Mouse (Mus musculus) bone marrow, adult 2 months (tissue): ENCODE measurements around the gene Frem2. TPM values are rescaled to one million over a fixed set of nuclear protein-coding genes. Genes with fewer than 3 reads are reported as not detected.

Source experiments
- H3K27ac ChIP-seq: fragments of 200-500 bp; 2 replicates; pipeline ENCODE4 v1.5.1; 2012; ENCODE audit warnings: low read depth, mild to moderate bottlenecking, control low read depth, inconsistent platforms, low read length; ENCODE audit not compliant: control insufficient read depth, poor library complexity, insufficient read depth
- H3K4me1 ChIP-seq: fragments of 200-500 bp; 2 replicates; pipeline ENCODE4 v1.6.1; 2011; ENCODE audit warnings: low read length; ENCODE audit not compliant: control insufficient read depth, insufficient read depth
- H3K4me3 ChIP-seq: fragments of 200-500 bp; replicated peaks from 2 replicates; pipeline ENCODE3; 2011; ENCODE audit warnings: mild to moderate bottlenecking, low read depth, low read length, control low read depth; ENCODE audit not compliant: control insufficient read depth
- CTCF ChIP-seq: fragments of 200-500 bp; IDR thresholded peaks from 2 replicates; pipeline ENCODE4 v1.5.1; 2011; ENCODE audit warnings: low read length, control low read depth; ENCODE audit not compliant: control insufficient read depth, insufficient read depth
- POLR2A ChIP-seq: fragments of 200-500 bp; IDR thresholded peaks from 2 replicates; pipeline ENCODE4 v1.6.1; 2011; ENCODE audit warnings: low read depth, mild to moderate bottlenecking, control low read depth, low read length, borderline replicate concordance; ENCODE audit not compliant: control insufficient read depth
- WGBS: fragments of 180-500 bp; shearing (Covaris S2); methylation state at CpG from one replicate; pipeline ENCODE4 v1.1.7; 2018; 5-methylcytosine and 5-hydroxymethylcytosine counted together
- polyA plus RNA-seq: library from polyadenylated mRNA; stranded (reverse); fragments of >200 nt; gene quantifications from 2 replicates; pipeline ENCODE4 v1.2.4, GENCODE M21; 2011; ENCODE audit warnings: low replicate concordance; ENCODE audit not compliant: missing spikeins, insufficient read depth, insufficient read length

The Frem2 gene
- polyA plus RNA-seq, 1 experiment, result 0.22 TPM

DNA sequence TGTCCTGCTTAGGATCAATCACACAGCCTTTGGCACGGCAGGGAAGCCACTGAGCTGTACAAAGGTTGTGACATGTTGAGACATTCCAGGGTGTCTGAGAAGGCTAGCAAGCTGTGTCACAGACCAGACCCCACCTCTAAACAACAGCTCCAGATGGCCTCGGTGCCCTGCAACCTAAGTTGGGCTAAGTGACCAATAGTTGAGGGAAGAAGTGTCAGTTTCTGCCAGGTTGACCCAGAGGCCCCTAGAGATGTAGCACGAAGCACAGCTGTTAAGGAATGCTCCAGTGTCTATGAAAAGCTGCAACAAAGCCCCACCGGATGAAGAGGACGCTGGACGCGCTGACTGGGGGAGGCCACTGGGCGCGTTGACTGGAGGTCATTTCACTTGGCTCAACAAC, 83.0 kb downstream of the Frem2 start:
- H3K4me3 ChIP-seq, result no peak overlapping the region
- WGBS, result 80% methylated on average over 9 of the region's 9 CpGs

DNA sequence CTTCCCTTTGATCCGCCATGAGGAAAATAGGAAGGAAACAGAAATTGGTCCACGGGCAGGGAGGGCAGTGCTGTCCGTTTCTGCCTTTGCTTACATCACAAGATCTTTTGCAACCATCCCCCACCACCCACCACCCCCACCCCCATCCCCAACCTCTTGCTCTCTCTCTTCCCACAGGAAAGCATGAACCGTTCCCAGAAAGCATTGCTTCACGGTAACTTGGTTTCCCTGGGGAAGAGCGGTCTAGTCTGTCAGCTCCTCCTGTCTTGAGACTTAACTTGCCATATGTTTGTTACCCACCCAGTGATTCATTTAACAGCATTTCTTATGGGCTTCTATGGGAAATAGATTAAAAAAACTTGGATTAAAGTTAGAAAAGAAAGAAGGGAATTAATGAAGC, 85.5 kb downstream of the Frem2 start:
- TF ChIP-seq CTCF, result no peak
- TF ChIP-seq POLR2A, result no peak
- WGBS, result 52% methylated on average over 6 of the region's 6 CpGs
- H3K4me1 ChIP-seq, result no peaks in the 10 kb centered on the region
- H3K27ac ChIP-seq, result no peak overlapping the region
- no peak overlapping the region for H3K4me3 ChIP-seq

More for the DNA sequence above, 83.0 kb downstream of the Frem2 start:
- no peaks in the 10 kb centered on the region for H3K4me1 ChIP-seq
- H3K27ac ChIP-seq, result no peak overlapping the region
- TF ChIP-seq CTCF (no peak), POLR2A (no peak)

DNA sequence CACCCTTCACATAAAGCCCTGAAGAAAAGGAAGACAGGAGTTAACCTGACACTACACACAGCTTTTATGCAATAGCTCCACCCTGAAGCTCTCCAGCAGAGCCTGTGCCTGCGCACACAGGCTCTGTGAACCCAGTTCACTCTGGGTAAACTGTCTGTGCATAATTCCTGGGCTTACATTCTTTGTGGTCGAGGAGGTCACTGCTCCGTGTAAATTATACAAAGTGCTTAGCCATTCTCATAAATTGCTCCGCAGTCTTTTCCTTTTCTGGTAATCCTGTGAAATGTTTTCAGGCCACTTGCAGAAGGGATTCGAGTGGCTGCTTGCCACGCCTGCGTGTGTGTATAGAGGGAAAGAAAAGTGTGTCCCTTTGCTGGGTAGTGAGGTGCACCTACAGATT, 92.6 kb downstream of the Frem2 start:
- Histone ChIP-seq H3K27ac (no peak overlapping the region), H3K4me1 (no peaks in the 10 kb centered on the region), H3K4me3 (no peak overlapping the region)
- 74% methylated on average over 7 of the region's 7 CpGs for WGBS
- TF ChIP-seq POLR2A (no peak), CTCF (no peak)

GRCm38 (mm10) chr3:53563746-53564145, 93.4 kb downstream of the Frem2 start:
- WGBS, result 73% methylated on average over 7 of the region's 7 CpGs
- no peak for TF ChIP-seq POLR2A
- TF ChIP-seq CTCF, result no peak
- no peak overlapping the region for H3K4me3 ChIP-seq
- H3K27ac ChIP-seq, result no peak overlapping the region
- no peaks in the 10 kb centered on the region for H3K4me1 ChIP-seq

DNA sequence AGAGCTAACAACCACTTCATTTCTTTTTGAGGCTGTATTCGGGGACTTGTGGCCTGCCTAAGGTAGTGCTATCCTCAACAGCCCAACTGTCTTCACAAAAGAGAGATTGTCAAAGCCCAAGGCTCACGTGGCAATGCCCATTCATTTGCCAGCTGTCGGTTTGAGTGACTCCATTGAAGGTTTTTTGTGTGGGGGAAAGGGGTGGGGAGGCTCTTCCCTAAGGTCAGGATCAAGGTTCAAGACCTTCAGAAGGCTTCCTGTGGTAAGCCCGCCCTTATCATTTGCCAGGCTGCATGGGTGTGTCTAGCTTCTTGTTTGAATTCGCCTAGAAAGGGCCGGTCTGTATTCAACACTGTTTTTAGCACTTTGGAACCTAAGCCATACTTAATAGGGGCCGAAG, 95.3 kb downstream of the Frem2 start:
- TF ChIP-seq POLR2A, result no peak
- Histone ChIP-seq H3K4me3 (no peak overlapping the region), H3K4me1 (no peaks in the 10 kb centered on the region), H3K27ac (no peak overlapping the region)
- 70% methylated on average over 7 of the region's 7 CpGs for WGBS

GRCm38 (mm10) chr3:53559056-53559455, 98.1 kb downstream of the Frem2 start:
- Histone ChIP-seq H3K27ac (no peak overlapping the region), H3K4me3 (no peak overlapping the region), H3K4me1 (no peaks in the 10 kb centered on the region)
- 34% methylated on average over 6 of the region's 6 CpGs for WGBS
- TF ChIP-seq CTCF (no peak), POLR2A (no peak)

GRCm38 (mm10) chr3:53558230-53558629, 98.9 kb downstream of the Frem2 start:
- Histone ChIP-seq H3K4me1 (no peaks in the 10 kb centered on the region), H3K27ac (no peak overlapping the region), H3K4me3 (no peak overlapping the region)
- 82% methylated on average over 9 of the region's 9 CpGs for WGBS
- TF ChIP-seq CTCF (no peak), POLR2A (no peak)

- no peak overlapping the region for H3K27ac ChIP-seq
- H3K4me3 ChIP-seq, result no peak overlapping the region
- WGBS, result 81% methylated on average over 16 of the region's 16 CpGs
- no peak for TF ChIP-seq POLR2A
- TF ChIP-seq CTCF, result no peak
- H3K4me1 ChIP-seq, result no peaks in the 10 kb centered on the region
Observed at GRCm38 (mm10) chr3:53557388-53558214, 99.6 kb downstream of the Frem2 start.
